Mouse (Mus musculus): ENCODE measurements around the gene Fxyd1.

- no peak for TF ChIP-seq CTCF (IDR thresholded peaks at IDR 0.05)
- no peak for TF ChIP-seq POLR2A (IDR thresholded peaks at IDR 0.05; ENCODE audit: insufficient read depth, low read depth, low read length)
- no peak for TF ChIP-seq EP300 (IDR thresholded peaks at IDR 0.05; ENCODE audit: insufficient read depth, low read depth, low read length)
Observed at GRCm38 (mm10) chr7:31063074-31063560, 6.1 kb upstream of the Fxyd1 start.
